Mouse (Mus musculus) adrenal gland, adult 8-10 months (tissue): Measurements from ENCODE around the gene Vmn1r119. TPM values are rescaled to one million over a fixed set of nuclear protein-coding genes. Genes with fewer than 3 reads are reported as not detected.
"Not testable (repeated sequence)": the region's sequence is repeated elsewhere in the genome, so short reads cannot be mapped to it uniquely, and the experiment has no call there.

Experiments used
- DNase-seq: peaks from one replicate; pipeline ENCODE4 v3.0.0; 2022
- total RNA-seq, 4 experiments: library from RNA; stranded (reverse); gene quantifications; 2 replicates each; pipeline ENCODE4 v1.2.4; 2022

The Vmn1r119 gene
- total RNA-seq: not detected

DNA sequence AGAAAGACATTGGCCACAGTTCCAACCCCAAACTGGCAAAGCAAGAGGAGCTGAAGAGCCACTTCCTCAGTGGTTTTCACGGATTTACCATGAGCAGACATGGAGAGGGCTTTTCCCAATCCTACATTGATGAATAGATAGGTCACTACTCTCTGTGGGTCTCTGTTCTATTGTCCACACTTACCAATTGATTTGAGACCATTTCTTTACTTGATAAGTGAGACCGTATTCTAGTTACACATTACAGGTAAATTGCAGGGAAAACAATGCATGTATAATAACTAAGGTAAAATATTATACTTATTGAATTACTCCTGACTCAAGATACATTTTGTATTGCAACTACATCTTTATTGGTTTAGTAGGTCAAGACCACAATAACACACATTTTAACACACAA is at the start of gene Vmn1r119:
Gene Vmn1r119 (minus strand): TSS at position 101 of the 400 bp plus-strand sequence.
- not testable (repeated sequence) for DNase-seq

GRCm38 (mm10) chr7:21053684-21054083 is 41.4 kb upstream of the Vmn1r119 start, which contains the start of gene Vmn1r120:
Gene Vmn1r120 (minus strand): TSS chr7:21053784.
- DNase-seq: not testable (repeated sequence)

Other genes starting within 250 kb of the Vmn1r119 start
- not detected for gene Vmn1r112, start 241.3 kb downstream of the Vmn1r119 start, total RNA-seq
- gene Vmn1r113, start 225.2 kb downstream of the Vmn1r119 start, total RNA-seq: not detected
- not detected for gene Vmn1r114, start 200.3 kb downstream of the Vmn1r119 start, total RNA-seq
- gene Vmn1r115, start 167.5 kb downstream of the Vmn1r119 start, total RNA-seq: not detected
- gene Vmn1r116, start 140.2 kb downstream of the Vmn1r119 start, total RNA-seq: not detected
- not detected for gene Vmn1r117, start 128.3 kb downstream of the Vmn1r119 start, total RNA-seq
- not detected for gene Vmn1r118, start 100.1 kb downstream of the Vmn1r119 start, total RNA-seq
- gene Vmn1r120, start 41.3 kb upstream of the Vmn1r119 start, total RNA-seq: not detected
- gene Vmn1r121, start 86.1 kb upstream of the Vmn1r119 start, total RNA-seq: not detected
- gene Vmn1r122, start 121.7 kb upstream of the Vmn1r119 start, total RNA-seq: not detected
- gene Vmn1r123, start 149.7 kb upstream of the Vmn1r119 start, total RNA-seq: not detected
- gene Gm5157, start 178.0 kb upstream of the Vmn1r119 start, total RNA-seq: not detected
- not detected for gene Vmn1r124, start 248.2 kb upstream of the Vmn1r119 start, total RNA-seq